Mouse (Mus musculus): ENCODE measurements around the gene Aldh1l2. TPM values are rescaled to one million over a fixed set of nuclear protein-coding genes. Genes with fewer than 3 reads are reported as not detected.

Aldh1l2 gene
- 0.32 and 0.34 TPM in 2 replicates for polyA plus RNA-seq (2012; rRNA removed)

DNA sequence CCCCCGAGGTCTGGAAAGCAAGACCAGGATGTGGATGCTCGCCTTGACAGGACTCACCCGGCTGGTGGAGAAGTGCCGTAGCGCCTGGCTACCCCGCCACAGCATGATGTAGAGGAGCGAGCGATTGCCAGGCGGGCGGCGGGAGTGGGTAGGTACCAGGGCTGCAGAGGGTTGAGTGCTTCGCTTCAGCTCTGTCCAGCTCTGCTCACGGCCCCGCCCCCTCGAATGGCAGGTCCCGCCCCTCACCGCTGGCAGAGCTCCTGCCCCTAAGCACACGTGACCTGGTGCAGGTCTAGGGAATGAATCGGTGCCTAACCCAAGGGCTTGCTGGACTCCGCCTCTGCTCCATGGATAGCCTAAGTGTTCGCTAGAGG is at the start of gene Aldh1l2:
TSS of gene Aldh1l2 (minus strand) at position 231 of the 374 bp plus-strand sequence.
- no peaks in the 10 kb centered on the region for H3K36me3 ChIP-seq (ENCODE audit: control insufficient read depth, insufficient read depth, low read length)
- no peak for TF ChIP-seq CTCF (IDR thresholded peaks at IDR 0.05; ENCODE audit: control insufficient read depth, insufficient read depth, insufficient replicate concordance, low read depth, low read length)
- no peak for TF ChIP-seq POLR2A (IDR thresholded peaks at IDR 0.05; ENCODE audit: control insufficient read depth, low read depth, low read length)
- H3K4me1 ChIP-seq (ENCODE audit: control insufficient read depth, insufficient read depth, low read length) = peaks cover 7% of the 10 kb centered on the region
- no peaks in the 10 kb centered on the region for H3K27me3 ChIP-seq (ENCODE audit: control insufficient read depth, insufficient read depth, low read length)
- H3K27ac ChIP-seq (ENCODE audit: control insufficient read depth, insufficient read depth, low read depth, low read length) = no peak within 1 kb of the TSS
- peak within 1 kb of the TSS; percentile 44 for H3K4me3 ChIP-seq (ENCODE audit: control insufficient read depth, low read depth, low read length)

DNA sequence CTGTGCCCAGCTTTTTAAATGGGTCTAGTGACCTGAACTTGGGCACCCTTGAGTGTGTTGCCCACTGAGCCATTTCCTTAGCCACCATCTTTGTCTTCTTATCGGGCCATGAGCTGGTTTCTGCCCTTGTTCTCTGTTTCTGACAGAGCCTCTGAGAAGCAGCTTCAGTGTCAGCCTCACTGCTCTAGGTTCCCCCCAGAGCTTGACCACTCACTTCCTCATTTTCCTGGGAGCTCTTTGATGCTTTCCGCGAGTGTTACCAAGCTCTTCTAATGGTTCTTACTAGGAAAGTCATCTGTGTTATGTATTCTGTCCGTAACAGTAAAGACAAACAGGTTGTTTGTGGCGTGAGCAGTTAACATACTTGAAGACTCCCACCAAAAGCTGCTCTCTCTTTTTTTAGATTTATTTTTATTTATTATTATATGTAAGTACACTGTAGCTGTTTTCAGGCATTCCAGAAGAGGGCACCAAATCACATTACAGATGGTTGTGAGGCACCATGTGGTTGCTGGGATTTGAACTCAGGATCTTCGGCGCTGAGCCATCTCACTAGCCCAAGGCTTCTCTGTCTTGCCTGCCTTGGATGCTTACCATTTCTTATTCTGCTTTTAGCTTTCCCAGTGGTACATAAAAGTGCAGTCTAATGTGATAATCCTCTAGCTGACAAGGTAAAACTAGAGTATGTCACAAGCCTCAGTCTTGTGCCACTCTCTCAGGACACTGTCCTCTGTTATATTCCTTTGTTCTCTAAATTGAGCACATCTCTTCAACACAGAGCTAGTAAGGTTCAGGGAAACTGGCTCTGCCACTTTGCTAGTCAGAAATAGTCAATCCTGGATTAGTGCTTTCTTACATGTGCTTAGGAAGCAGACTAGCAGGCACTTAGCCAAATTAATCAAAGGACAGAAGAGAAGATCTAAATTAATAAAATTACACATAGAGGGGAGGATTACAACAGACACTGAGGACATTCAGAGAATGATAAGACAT is 31.8 kb upstream of the Aldh1l2 start:
- no peak for TF ChIP-seq CTCF (IDR thresholded peaks at IDR 0.05; ENCODE audit: control insufficient read depth, insufficient read depth, insufficient replicate concordance, low read depth, low read length)
- no peak for TF ChIP-seq POLR2A (IDR thresholded peaks at IDR 0.05; ENCODE audit: control insufficient read depth, low read depth, low read length)
- no peak overlapping the region for H3K27ac ChIP-seq (ENCODE audit: control insufficient read depth, insufficient read depth, low read depth, low read length)
- H3K4me3 ChIP-seq (ENCODE audit: control insufficient read depth, low read depth, low read length) = no peak overlapping the region
- H3K36me3 ChIP-seq (ENCODE audit: control insufficient read depth, insufficient read depth, low read length) = peaks cover 3% of the 10 kb centered on the region
- H3K27me3 ChIP-seq (ENCODE audit: control insufficient read depth, insufficient read depth, low read length) = no peaks in the 10 kb centered on the region
- H3K4me1 ChIP-seq (ENCODE audit: control insufficient read depth, insufficient read depth, low read length) = no peaks in the 10 kb centered on the region

- Histone ChIP-seq H3K4me1 (ENCODE audit: control insufficient read depth, insufficient read depth, low read length) (no peaks in the 10 kb centered on the region), H3K27ac (ENCODE audit: control insufficient read depth, insufficient read depth, low read depth, low read length) (no peak overlapping the region), H3K27me3 (ENCODE audit: control insufficient read depth, insufficient read depth, low read length) (no peaks in the 10 kb centered on the region), H3K36me3 (ENCODE audit: control insufficient read depth, insufficient read depth, low read length) (peaks cover 2% of the 10 kb centered on the region; the same call in 1 of the 2 replicates), H3K4me3 (ENCODE audit: control insufficient read depth, low read depth, low read length) (no peak overlapping the region)
- TF ChIP-seq POLR2A (IDR thresholded peaks at IDR 0.05; ENCODE audit: control insufficient read depth, low read depth, low read length) = no peak
- no peak for TF ChIP-seq CTCF (IDR thresholded peaks at IDR 0.05; ENCODE audit: control insufficient read depth, insufficient read depth, insufficient replicate concordance, low read depth, low read length)
Observed at GRCm38 (mm10) chr10:83563005-83563404, 29.1 kb upstream of the Aldh1l2 start.

- Histone ChIP-seq H3K4me1 (ENCODE audit: control insufficient read depth, insufficient read depth, low read length) (no peaks in the 10 kb centered on the region; the same call in 1 of the 2 replicates), H3K27me3 (ENCODE audit: control insufficient read depth, insufficient read depth, low read length) (no peaks in the 10 kb centered on the region), H3K4me3 (ENCODE audit: control insufficient read depth, low read depth, low read length) (no peak overlapping the region), H3K27ac (ENCODE audit: control insufficient read depth, insufficient read depth, low read depth, low read length) (no peak overlapping the region), H3K36me3 (ENCODE audit: control insufficient read depth, insufficient read depth, low read length) (no peaks in the 10 kb centered on the region)
- TF ChIP-seq POLR2A (IDR thresholded peaks at IDR 0.05; ENCODE audit: control insufficient read depth, low read depth, low read length) (no peak), CTCF (IDR thresholded peaks at IDR 0.05; ENCODE audit: control insufficient read depth, insufficient read depth, insufficient replicate concordance, low read depth, low read length) (no peak)
Observed at GRCm38 (mm10) chr10:83545341-83545740, 11.4 kb upstream of the Aldh1l2 start.

- TF ChIP-seq POLR2A (IDR thresholded peaks at IDR 0.05; ENCODE audit: control insufficient read depth, low read depth, low read length) = no peak
- no peak for TF ChIP-seq CTCF (IDR thresholded peaks at IDR 0.05; ENCODE audit: control insufficient read depth, insufficient read depth, insufficient replicate concordance, low read depth, low read length)
- Histone ChIP-seq H3K27ac (ENCODE audit: control insufficient read depth, insufficient read depth, low read depth, low read length) (peak overlapping the region; percentile 94), H3K4me1 (ENCODE audit: control insufficient read depth, insufficient read depth, low read length) (no peaks in the 10 kb centered on the region; the same call in 1 of the 2 replicates), H3K27me3 (ENCODE audit: control insufficient read depth, insufficient read depth, low read length) (no peaks in the 10 kb centered on the region), H3K36me3 (ENCODE audit: control insufficient read depth, insufficient read depth, low read length) (no peaks in the 10 kb centered on the region), H3K4me3 (ENCODE audit: control insufficient read depth, low read depth, low read length) (peak overlapping the region; percentile 94)
Observed at GRCm38 (mm10) chr10:83544103-83544479, 10.2 kb upstream of the Aldh1l2 start.

DNA sequence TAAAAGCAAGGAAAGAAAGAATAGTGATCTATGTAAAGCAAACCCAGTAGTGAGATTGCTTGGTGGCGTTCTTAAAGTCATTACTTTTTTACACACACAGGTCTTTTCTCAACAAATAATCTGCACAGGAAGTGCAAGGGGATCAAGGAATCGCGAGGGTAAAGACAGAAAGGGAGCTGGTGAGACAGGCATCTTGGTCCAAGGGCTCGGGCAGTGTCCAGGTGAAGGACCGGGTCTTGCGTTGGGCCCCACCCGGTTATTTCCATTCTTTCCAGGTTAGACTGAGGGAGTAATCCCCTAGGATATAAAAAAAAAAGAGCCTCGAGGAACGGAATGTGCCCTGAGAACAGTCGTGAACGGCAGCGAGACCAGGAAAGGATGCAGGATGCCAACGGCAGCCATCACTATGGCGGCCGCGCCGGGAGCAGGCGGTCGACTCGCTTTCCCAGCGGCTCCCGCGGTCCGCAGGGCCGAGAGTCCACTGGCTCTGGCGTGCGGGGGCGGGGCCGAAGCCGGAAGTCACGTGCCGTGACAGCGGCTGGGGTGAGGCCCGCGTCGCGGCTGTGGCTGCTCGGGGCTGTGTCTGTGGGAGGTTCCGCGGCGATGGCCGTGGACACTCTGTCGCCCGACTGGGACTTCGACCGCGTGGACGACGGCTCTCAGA is 9.6 kb upstream of the Aldh1l2 start, which contains the start of gene Washc4:
TSS of gene Washc4 (plus strand) at position 314 of the 664 bp plus-strand sequence.
- TF ChIP-seq CTCF (IDR thresholded peaks at IDR 0.05; ENCODE audit: control insufficient read depth, insufficient read depth, insufficient replicate concordance, low read depth, low read length) = no peak
- peak; percentile 98 for TF ChIP-seq POLR2A (IDR thresholded peaks at IDR 0.05; ENCODE audit: control insufficient read depth, low read depth, low read length)
- H3K4me1 ChIP-seq (ENCODE audit: control insufficient read depth, insufficient read depth, low read length) = no peaks in the 10 kb centered on the region; the same call in 1 of the 2 replicates
- H3K4me3 ChIP-seq (ENCODE audit: control insufficient read depth, low read depth, low read length) = peak within 1 kb of the TSS; percentile 94
- H3K27ac ChIP-seq (ENCODE audit: control insufficient read depth, insufficient read depth, low read depth, low read length) = peak within 1 kb of the TSS; percentile 94
- H3K36me3 ChIP-seq (ENCODE audit: control insufficient read depth, insufficient read depth, low read length) = no peaks in the 10 kb centered on the region
- H3K27me3 ChIP-seq (ENCODE audit: control insufficient read depth, insufficient read depth, low read length) = no peaks in the 10 kb centered on the region

GRCm38 (mm10) chr10:83542241-83542640 is 8.3 kb upstream of the Aldh1l2 start:
- no peaks in the 10 kb centered on the region for H3K27me3 ChIP-seq (ENCODE audit: control insufficient read depth, insufficient read depth, low read length)
- TF ChIP-seq POLR2A (IDR thresholded peaks at IDR 0.05; ENCODE audit: control insufficient read depth, low read depth, low read length) (no peak), CTCF (IDR thresholded peaks at IDR 0.05; ENCODE audit: control insufficient read depth, insufficient read depth, insufficient replicate concordance, low read depth, low read length) (no peak)
- no peaks in the 10 kb centered on the region; the same call in 1 of the 2 replicates for H3K4me1 ChIP-seq (ENCODE audit: control insufficient read depth, insufficient read depth, low read length)
- H3K36me3 ChIP-seq (ENCODE audit: control insufficient read depth, insufficient read depth, low read length) = no peaks in the 10 kb centered on the region
- peak overlapping the region; percentile 14; the same call in 1 of the 2 replicates for H3K4me3 ChIP-seq (ENCODE audit: control insufficient read depth, low read depth, low read length)
- H3K27ac ChIP-seq (ENCODE audit: control insufficient read depth, insufficient read depth, low read depth, low read length) = no peak overlapping the region
